In the genomic region with DNA sequence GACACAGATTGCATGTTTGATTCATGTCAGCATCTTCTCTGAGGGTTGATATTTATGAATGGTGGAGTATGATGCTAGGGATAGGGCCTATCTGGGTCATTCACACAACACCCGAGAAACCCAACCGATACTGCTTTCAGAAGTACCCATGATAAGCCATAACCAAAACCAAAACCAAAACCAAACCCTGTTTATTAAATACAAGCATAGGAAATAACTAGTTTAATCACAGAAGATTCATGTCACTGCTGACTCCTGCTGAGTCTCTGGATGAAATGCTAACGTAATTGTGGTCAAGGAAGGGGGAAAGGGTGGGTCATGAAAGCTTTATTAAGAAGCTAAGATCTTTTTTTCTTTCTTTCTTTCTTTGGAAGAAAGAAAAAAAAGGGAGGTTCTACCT, we compare ENCODE assay signal across 23 mouse cellular contexts. TPM values are rescaled to one million over a fixed set of nuclear protein-coding genes. Genes with fewer than 3 reads are reported as not detected.
"Had no signal": no experiment of that assay in that cellular context is flagged by ENCODE, and none has a peak within 500 bp of the region (broad histone marks: within the 10 kb centered on the region; RNA-seq: fewer than 3 reads in every experiment).

No protein-coding gene starts in this region.

- H3K4me1 ChIP-seq: kidney, embryonic 15.5 days; limb, embryonic 10.5 days; limb, embryonic 13.5 days; lung, embryonic 15.5 days; midbrain, embryonic 12.5 days; midbrain, embryonic 15.5 days; neural tube, embryonic 12.5 days; neural tube, embryonic 15.5 days had no signal

- H3K27me3 ChIP-seq: kidney, embryonic 15.5 days; limb, embryonic 13.5 days; liver, embryonic 12.5 days; lung, embryonic 15.5 days; midbrain, embryonic 12.5 days; midbrain, embryonic 15.5 days; neural tube, embryonic 12.5 days; neural tube, embryonic 15.5 days had no signal

- H3K4me3 ChIP-seq: kidney, embryonic 15.5 days; layer of hippocampus, adult 2 months; limb, embryonic 10.5 days; limb, embryonic 13.5 days; liver, embryonic 12.5 days; liver, embryonic 15.5 days; lung, embryonic 15.5 days; midbrain, embryonic 12.5 days; midbrain, embryonic 15.5 days; neural tube, embryonic 12.5 days; neural tube, embryonic 15.5 days had no signal

- H3K27ac ChIP-seq: kidney, embryonic 15.5 days; layer of hippocampus, adult 2 months; limb, embryonic 10.5 days; limb, embryonic 13.5 days; liver, embryonic 12.5 days; liver, embryonic 15.5 days; lung, embryonic 15.5 days; midbrain, embryonic 12.5 days; midbrain, embryonic 15.5 days; neural tube, embryonic 12.5 days; neural tube, embryonic 15.5 days had no signal

- DNase-seq: kidney, adult 8-10 months; kidney, postnatal 14 days; layer of hippocampus, adult 9-11 months; liver; lung, adult 18-20 months; lung, postnatal 10 days; lung, postnatal 36 days; right cerebral cortex, adult 18-20 months; right cerebral cortex, postnatal 14 days; right cerebral cortex, postnatal 4 days; thymus, postnatal 4 days had no signal

- ATAC-seq: midbrain, embryonic 15.5 days had no signal

- H3K36me3 ChIP-seq: kidney, embryonic 15.5 days; limb, embryonic 10.5 days; limb, embryonic 13.5 days; liver, embryonic 12.5 days; liver, embryonic 15.5 days; lung, embryonic 15.5 days; midbrain, embryonic 12.5 days; midbrain, embryonic 15.5 days; neural tube, embryonic 12.5 days; neural tube, embryonic 15.5 days had no signal

RNA-seq across cellular contexts. Expression of a gene that starts 9.6 kb away (rescaled TPM):
- polyA plus RNA-seq: limb, embryonic 10.5 days had no signal

RNA-seq across cellular contexts. Expression of a gene that starts 9.7 kb away (rescaled TPM):
- polyA plus RNA-seq: limb, embryonic 10.5 days; liver, embryonic 12.5 days; midbrain, embryonic 12.5 days; stomach, embryonic 14.5 days had no signal

RNA-seq across cellular contexts. Expression of a gene that starts 42.5 kb away (rescaled TPM):
- polyA plus RNA-seq: liver, embryonic 12.5 days; stomach, embryonic 14.5 days had no signal

RNA-seq across cellular contexts. Expression of a gene that starts 48.5 kb away (rescaled TPM):
- polyA plus RNA-seq: limb, embryonic 10.5 days; stomach, embryonic 14.5 days had no signal
